Mouse (Mus musculus) midbrain, embryonic 13.5 days (tissue): Measurements from ENCODE around the gene Enam. TPM values are rescaled to one million over a fixed set of nuclear protein-coding genes. Genes with fewer than 3 reads are reported as not detected.
A peak's percentile ranks its signal among the peaks of the same experiment; 100 is the strongest.
"Not testable (repeated sequence)": the region's sequence is repeated elsewhere in the genome, so short reads cannot be mapped to it uniquely, and the experiment has no call there.

Source experiments
- ATAC-seq: fragments of 200-750 bp; cut with Nextera tagmentation; 2 replicates; pipeline ENCODE4 v1.8.0; 2017; ENCODE audit warnings: mild to moderate bottlenecking, moderate TSS enrichment, moderate library complexity
- H3K27ac ChIP-seq: fragments of 300-500 bp; sonication (generic); 2 replicates; pipeline ENCODE4 v1.5.1; 2015; ENCODE audit warnings: inconsistent platforms, mild to moderate bottlenecking, moderate library complexity
- H3K27me3 ChIP-seq: fragments of 300-500 bp; sonication (generic); 2 replicates; pipeline ENCODE4 v1.6.1; 2015; ENCODE audit warnings: mild to moderate bottlenecking, inconsistent platforms
- H3K36me3 ChIP-seq: fragments of 300-500 bp; sonication (generic); 2 replicates; pipeline ENCODE4 v1.6.1; 2015; ENCODE audit warnings: mild to moderate bottlenecking, inconsistent platforms
- H3K4me1 ChIP-seq: fragments of 300-500 bp; sonication (generic); replicated peaks from 2 replicates; pipeline ENCODE4 v1.6.1; 2015; ENCODE audit warnings: inconsistent platforms
- H3K4me2 ChIP-seq: fragments of 300-500 bp; sonication (generic); replicated peaks from 2 replicates; pipeline ENCODE4 v1.6.1; 2015; ENCODE audit warnings: moderate library complexity, mild to moderate bottlenecking, inconsistent platforms
- H3K4me3 ChIP-seq: fragments of 300-500 bp; sonication (generic); replicated peaks from 2 replicates; pipeline ENCODE4 v1.5.1; 2015; ENCODE audit warnings: mild to moderate bottlenecking, inconsistent platforms
- H3K9ac ChIP-seq: fragments of 300-500 bp; sonication (generic); replicated peaks from 2 replicates; pipeline ENCODE4 v1.6.1; 2015; ENCODE audit warnings: mild to moderate bottlenecking, inconsistent platforms
- H3K9me3 ChIP-seq: fragments of 300-500 bp; sonication (generic); 2 replicates; pipeline ENCODE4 v1.6.1; 2016; ENCODE audit warnings: mild to moderate bottlenecking, inconsistent platforms
- WGBS: fragments of 180-500 bp; shearing (Covaris S2); methylation state at CpG from one replicate; pipeline ENCODE4 v1.1.7; 2015; 5-methylcytosine and 5-hydroxymethylcytosine counted together
- polyA plus RNA-seq: library from polyadenylated mRNA; unstranded; fragments of >200 nt; fragmentation: Nextera tagmentation; extraction: Ambion mirVana; gene quantifications from 2 replicates; pipeline ENCODE4 v1.2.1, GENCODE M21; 2015

Gene Enam
- polyA plus RNA-seq, 1 experiment from 2014 or later: not detected

DNA sequence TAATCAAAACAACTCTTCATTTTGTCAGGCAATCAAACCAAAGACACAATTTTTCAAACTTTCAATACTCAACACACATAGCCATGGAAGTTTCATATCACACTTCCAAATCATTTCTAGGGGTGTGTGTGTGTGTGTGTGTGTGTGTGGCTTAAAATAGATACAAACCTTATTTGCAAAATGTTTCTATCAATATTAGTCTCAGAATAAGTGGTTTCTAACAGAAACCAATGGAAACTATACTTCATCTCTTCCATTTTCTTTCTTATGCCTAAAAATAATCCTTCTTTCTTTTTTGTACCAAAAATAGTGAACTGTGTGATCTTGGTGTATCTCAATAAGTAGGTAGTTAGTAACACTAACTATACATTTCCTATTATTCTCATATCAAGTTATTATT, 53.1 kb downstream of the Enam start:
- no peak overlapping the region for H3K4me2 ChIP-seq
- H3K36me3 ChIP-seq: no peaks in the 10 kb centered on the region
- H3K9ac ChIP-seq: no peak overlapping the region
- H3K9me3 ChIP-seq: no peaks in the 10 kb centered on the region
- no peaks in the 10 kb centered on the region for H3K27me3 ChIP-seq
- no peak for ATAC-seq
- no peak overlapping the region for H3K4me3 ChIP-seq
- H3K27ac ChIP-seq: no peak overlapping the region
- H3K4me1 ChIP-seq: no peaks in the 10 kb centered on the region

DNA sequence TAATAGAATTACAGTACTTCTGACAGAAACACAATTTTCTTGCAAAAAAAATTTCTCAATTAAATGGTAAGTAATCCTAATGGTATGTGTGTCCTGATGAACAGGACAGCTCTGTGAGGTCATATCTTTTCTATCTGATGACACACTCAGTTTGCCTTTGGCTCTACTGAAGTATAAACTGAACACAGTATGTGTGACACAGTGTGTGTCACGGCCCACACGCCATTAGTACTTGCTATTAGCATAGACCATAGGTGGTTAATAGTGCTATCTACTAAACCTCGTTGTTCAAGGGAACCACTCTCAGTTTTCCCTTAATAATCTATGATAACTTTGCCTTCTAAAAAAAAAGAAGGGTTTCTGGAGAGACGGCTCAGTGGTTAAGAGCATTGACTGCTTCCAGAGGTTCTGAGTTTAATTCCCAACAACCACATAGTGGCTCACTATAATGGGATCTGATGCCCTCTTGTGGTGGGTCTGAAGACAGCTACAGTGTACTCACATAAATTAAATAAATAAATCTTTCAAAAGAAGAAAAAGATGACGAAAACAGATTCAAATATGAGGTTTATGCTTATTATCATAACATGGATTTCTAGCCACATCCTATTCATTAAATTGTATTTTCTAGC, 55.0 kb downstream of the Enam start:
- no peak overlapping the region for H3K27ac ChIP-seq
- no peaks in the 10 kb centered on the region for H3K36me3 ChIP-seq
- ATAC-seq: peak; percentile 80
- H3K4me1 ChIP-seq: no peaks in the 10 kb centered on the region
- no peak overlapping the region for H3K9ac ChIP-seq
- no peaks in the 10 kb centered on the region for H3K9me3 ChIP-seq
- H3K4me3 ChIP-seq: no peak overlapping the region
- no peaks in the 10 kb centered on the region for H3K27me3 ChIP-seq
- 70% methylated on average over 5 of the region's 5 CpGs for WGBS
- H3K4me2 ChIP-seq: no peak overlapping the region

DNA sequence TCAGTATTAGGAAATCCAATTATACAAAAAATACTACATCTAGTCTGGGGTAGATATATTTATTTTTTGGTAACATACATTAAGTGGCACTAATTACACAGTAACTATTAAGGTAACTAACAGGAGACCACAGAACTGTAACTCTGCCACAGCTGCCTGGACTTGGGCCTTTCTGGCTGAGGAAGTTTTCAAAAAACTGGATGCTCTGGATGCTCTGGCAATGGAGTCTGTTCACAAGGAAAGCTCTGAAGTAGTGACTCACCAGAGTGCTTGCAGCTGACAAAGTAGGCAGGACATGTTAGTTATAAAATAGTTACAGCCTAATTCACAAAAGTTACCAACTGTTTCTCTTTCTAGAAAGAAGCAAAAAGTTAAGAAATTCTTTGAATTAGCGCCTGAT, 56.6 kb downstream of the Enam start:
- not testable (repeated sequence) for H3K4me3 ChIP-seq, ATAC-seq, H3K27ac ChIP-seq, H3K4me2 ChIP-seq, H3K36me3 ChIP-seq, H3K9me3 ChIP-seq, H3K9ac ChIP-seq, H3K4me1 ChIP-seq, H3K27me3 ChIP-seq
- WGBS: 94% methylated on average over 1 of the region's 1 CpGs

DNA sequence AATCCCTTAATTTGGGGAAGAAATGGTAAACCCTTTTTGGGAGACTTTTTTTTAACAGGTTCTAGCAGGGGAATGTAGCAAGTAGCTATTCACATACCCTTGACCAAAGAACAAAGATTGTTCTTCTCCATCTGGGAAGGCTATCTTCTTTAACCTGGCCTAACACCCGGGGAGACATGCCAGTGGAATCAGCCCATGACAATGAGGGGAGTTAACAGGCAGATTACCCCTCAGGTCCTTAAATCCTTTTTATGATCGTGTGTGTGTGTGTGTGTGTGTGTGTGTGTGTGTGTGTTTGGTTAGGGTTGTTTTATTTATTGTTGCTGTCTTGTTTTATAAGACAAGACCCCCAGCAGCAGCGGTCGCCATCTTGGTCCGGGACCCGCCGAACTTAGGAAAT, 57.8 kb downstream of the Enam start:
- Histone ChIP-seq H3K27ac (no peak overlapping the region), H3K4me3 (no peak overlapping the region), H3K4me2 (no peak overlapping the region), H3K4me1 (no peaks in the 10 kb centered on the region), H3K9ac (no peak overlapping the region), H3K36me3 (no peaks in the 10 kb centered on the region), H3K9me3 (no peaks in the 10 kb centered on the region), H3K27me3 (no peaks in the 10 kb centered on the region)
- WGBS: 81% methylated on average over 7 of the region's 7 CpGs
- ATAC-seq: no peak

DNA sequence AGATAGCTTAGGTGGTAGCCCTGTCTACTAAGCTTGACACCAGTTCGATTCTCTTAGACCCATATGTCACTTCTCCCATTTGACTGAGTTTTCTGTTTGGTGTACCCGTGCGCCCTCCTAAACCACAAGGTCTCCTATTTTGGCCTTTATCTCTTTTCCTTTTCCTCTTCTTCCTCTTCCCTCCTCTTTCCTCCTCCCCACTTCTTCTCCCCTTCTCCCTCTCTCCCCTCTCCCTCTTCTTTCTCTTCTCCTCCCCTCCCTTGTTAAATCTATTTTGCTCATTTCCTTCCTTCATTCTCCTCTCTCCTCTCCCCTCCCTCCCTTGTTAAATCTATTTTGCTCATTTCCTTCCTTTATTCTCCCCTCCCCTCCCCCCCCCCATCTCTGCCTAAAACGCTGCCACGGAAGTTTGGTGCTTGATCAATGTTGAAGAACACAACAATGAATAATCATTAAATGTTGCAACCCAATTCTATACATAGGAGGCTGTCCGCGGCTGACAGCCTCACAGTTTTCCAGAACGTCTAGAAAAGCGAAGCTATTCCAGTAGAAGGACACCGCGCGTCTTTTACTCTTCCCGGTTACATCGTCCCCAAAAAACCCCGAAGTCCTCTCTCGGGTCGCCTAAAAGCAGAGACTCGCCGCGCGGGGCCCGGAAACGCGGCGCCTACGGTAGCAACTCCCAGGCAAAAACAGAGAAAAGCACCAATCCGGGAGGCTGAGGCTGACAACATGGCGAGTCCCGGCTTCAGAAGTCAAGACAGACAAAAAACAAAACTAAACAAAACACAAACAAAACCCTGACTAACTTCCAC, 65.7 kb downstream of the Enam start:
- H3K4me2 ChIP-seq: peak overlapping the region; percentile 65
- H3K27ac ChIP-seq: peak overlapping the region; percentile 88
- peak overlapping the region; percentile 93 for H3K4me3 ChIP-seq
- peaks cover 26% of the 10 kb centered on the region for H3K4me1 ChIP-seq
- no peaks in the 10 kb centered on the region for H3K9me3 ChIP-seq
- H3K9ac ChIP-seq: peak overlapping the region; percentile 76
- ATAC-seq: peak; percentile 32
- H3K27me3 ChIP-seq: no peaks in the 10 kb centered on the region
- 8% methylated on average over 29 of the region's 29 CpGs for WGBS
- H3K36me3 ChIP-seq: peaks cover 4% of the 10 kb centered on the region; the same call in 1 of the 2 replicates

DNA sequence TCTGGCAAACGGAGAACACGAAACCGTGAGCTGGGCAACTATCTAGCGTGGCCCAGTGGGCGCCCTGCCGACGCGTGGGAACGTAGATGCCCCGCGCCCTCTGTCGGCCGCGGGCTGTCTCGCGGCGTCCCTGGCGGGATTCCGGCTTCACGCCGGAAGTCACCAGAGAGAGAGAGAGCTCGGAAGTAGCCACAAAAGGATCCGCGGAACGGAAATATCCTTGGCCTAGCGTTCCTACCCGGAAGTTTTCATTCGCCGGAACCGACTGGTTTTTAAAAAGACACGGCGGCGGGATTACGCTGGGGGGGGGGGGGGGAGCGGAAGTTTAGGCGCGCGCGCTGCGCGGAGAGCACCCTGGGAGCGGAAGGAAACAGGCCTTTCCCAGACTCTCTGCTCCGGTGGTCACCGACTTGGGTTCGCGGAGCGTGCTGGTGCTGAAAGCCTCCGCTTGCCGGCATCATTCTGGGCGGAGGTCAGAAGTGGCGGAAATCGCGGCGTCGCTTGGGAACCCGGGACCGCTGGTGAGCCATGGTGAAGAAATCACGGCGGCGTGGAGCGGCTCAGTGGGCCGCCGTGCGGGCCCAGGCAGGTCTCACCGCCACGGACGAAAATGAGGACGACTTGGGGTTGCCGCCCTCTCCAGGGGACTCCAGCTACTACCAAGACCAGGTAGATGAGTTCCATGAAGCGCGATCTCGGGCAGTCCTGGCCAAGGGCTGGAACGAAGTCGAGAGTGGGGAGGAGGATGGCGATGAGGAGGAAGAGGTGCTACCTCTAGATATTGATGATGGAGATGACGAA, 66.5 kb downstream of the Enam start, which contains the start of gene Utp3:
Gene Utp3, plus strand, starts transcription at position 377 of the 801 bp plus-strand sequence.
- H3K27ac ChIP-seq: peak within 1 kb of the TSS; percentile 88
- under 1% methylated on average over 74 of the region's 76 CpGs for WGBS
- ATAC-seq: peak; percentile 98
- H3K9me3 ChIP-seq: no peaks in the 10 kb centered on the region
- H3K4me3 ChIP-seq: peak within 1 kb of the TSS; percentile 93
- H3K36me3 ChIP-seq: peaks cover 4% of the 10 kb centered on the region; the same call in 1 of the 2 replicates
- H3K4me1 ChIP-seq: peaks cover 26% of the 10 kb centered on the region
- no peaks in the 10 kb centered on the region for H3K27me3 ChIP-seq
- peak within 1 kb of the TSS; percentile 91 for H3K9ac ChIP-seq
- peak within 1 kb of the TSS; percentile 97 for H3K4me2 ChIP-seq

Other genes with a start within 250 kb of the Enam start
- not detected in 2 replicates for gene Gm7714, start 219.1 kb upstream of the Enam start, polyA plus RNA-seq
- gene Prol1, start 170.7 kb upstream of the Enam start, polyA plus RNA-seq: not detected in 2 replicates
- not detected in 2 replicates for gene Amtn, start 111.9 kb upstream of the Enam start, polyA plus RNA-seq
- 0.21 TPM in 1 of 2 replicates, not detected in the other for gene Ambn, start 32.0 kb upstream of the Enam start, polyA plus RNA-seq
- 0.19 and 0.24 TPM in 2 replicates for gene Jchain, start 39.9 kb downstream of the Enam start, polyA plus RNA-seq
- 56.0 and 59.3 TPM in 2 replicates for gene Utp3, start 66.5 kb downstream of the Enam start, polyA plus RNA-seq
- 304 and 317 TPM in 2 replicates for gene Rufy3, start 77.1 kb downstream of the Enam start, polyA plus RNA-seq
- 77.7 and 85.2 TPM in 2 replicates for gene Grsf1, start 188.2 kb downstream of the Enam start, polyA plus RNA-seq
- gene Mob1b, start 232.9 kb downstream of the Enam start, polyA plus RNA-seq: 12.0 and 12.1 TPM in 2 replicates